Mouse (Mus musculus) heart, postnatal 0 days (tissue): ENCODE measurements around the gene Olfr170. TPM values are rescaled to one million over a fixed set of nuclear protein-coding genes. Genes with fewer than 3 reads are reported as not detected.
"Not testable (repeated sequence)": the region's sequence is repeated elsewhere in the genome, so short reads cannot be mapped to it uniquely, and the experiment has no call there.

Experiments
- ATAC-seq: fragments of 200-750 bp; cut with Nextera tagmentation; 2 replicates; pipeline ENCODE4 v1.8.0; 2017; ENCODE audit warnings: low read depth, moderate number of reproducible peaks, moderate library complexity; ENCODE audit not compliant: insufficient read depth
- DNase-seq: peaks from one replicate; pipeline ENCODE4 v3.0.0-alpha.2; 2016; ENCODE audit warnings: low spot score
- H3K27ac ChIP-seq: fragments of 300-500 bp; sonication (generic); 2 replicates; pipeline ENCODE4 v1.5.1; 2014; ENCODE audit warnings: low read depth, mild to moderate bottlenecking
- H3K27me3 ChIP-seq: fragments of 300-500 bp; sonication (generic); 2 replicates; pipeline ENCODE4 v1.6.1; 2014; ENCODE audit warnings: low read length, mixed read lengths; ENCODE audit not compliant: control insufficient read depth, insufficient read depth
- H3K36me3 ChIP-seq: fragments of 300-500 bp; sonication (generic); replicated peaks from 2 replicates; pipeline ENCODE4 v1.6.1; 2014; ENCODE audit warnings: low read length, mixed read lengths; ENCODE audit not compliant: control insufficient read depth, insufficient read depth
- H3K4me1 ChIP-seq: fragments of 300-500 bp; sonication (generic); 2 replicates; pipeline ENCODE4 v1.6.1; 2014; ENCODE audit warnings: antibody characterized with exemption; ENCODE audit not compliant: control insufficient read depth, insufficient read depth
- H3K4me2 ChIP-seq: fragments of 300-500 bp; sonication (generic); 2 replicates; pipeline ENCODE4 v1.6.1; 2014; ENCODE audit warnings: low read depth, mild to moderate bottlenecking, low read length, moderate library complexity
- H3K4me3 ChIP-seq: fragments of 300-500 bp; sonication (generic); 2 replicates; pipeline ENCODE4 v1.5.1; 2014; ENCODE audit warnings: low read depth, low read length
- H3K9ac ChIP-seq: fragments of 300-500 bp; sonication (generic); replicated peaks from 2 replicates; pipeline ENCODE4 v1.6.1; 2014; ENCODE audit warnings: low read depth, low read length, mixed read lengths
- H3K9me3 ChIP-seq: fragments of 300-500 bp; sonication (generic); replicated peaks from 2 replicates; pipeline ENCODE4 v1.6.1; 2016; ENCODE audit warnings: low read length; ENCODE audit not compliant: control insufficient read depth
- CTCF ChIP-seq: IDR thresholded peaks from 2 replicates; pipeline ENCODE4 v1.5.1; 2016; ENCODE audit warnings: antibody characterized with exemption, control low read depth, low read depth
- EP300 ChIP-seq: IDR thresholded peaks from 2 replicates; pipeline ENCODE4 v1.6.1; 2016; ENCODE audit warnings: antibody characterized with exemption, low read depth
- WGBS: fragments of 180-500 bp; shearing (Covaris S2); extraction: QIAGEN DNeasy Blood & Tissue Kit; methylation state at CpG from one replicate; pipeline ENCODE4 v1.1.7; 2014; 5-methylcytosine and 5-hydroxymethylcytosine counted together
- polyA plus RNA-seq: library from polyadenylated mRNA; unstranded; fragments of >200 nt; fragmentation: Nextera tagmentation; extraction: Ambion mirVana; gene quantifications from 2 replicates; pipeline ENCODE4 v1.2.1, GENCODE M21; 2015
- total RNA-seq: library from RNA; depleted of rRNA; stranded (reverse); fragments of >200 nt; gene quantifications from 2 replicates; pipeline ENCODE4 v1.2.3, GENCODE M21; 2014; ENCODE audit warnings: low replicate concordance; rRNA removed

Olfr170 gene
- not detected in 2 replicates for total RNA-seq
- polyA plus RNA-seq = not detected in 2 replicates

GRCm38 (mm10) chr16:19611782-19612181, at the start of gene Olfr170:
Gene Olfr170 (minus strand): TSS chr16:19611882.
- H3K27ac ChIP-seq, H3K9me3 ChIP-seq, DNase-seq, H3K27me3 ChIP-seq, H3K4me1 ChIP-seq, H3K36me3 ChIP-seq, ATAC-seq, H3K9ac ChIP-seq, H3K4me2 ChIP-seq, H3K4me3 ChIP-seq: not testable (repeated sequence)
- 62% methylated on average over 2 of the region's 2 CpGs for WGBS

- Histone ChIP-seq H3K9me3 (no peaks in the 10 kb centered on the region), H3K9ac (no peak within 1 kb of the TSS), H3K4me2 (no peak within 1 kb of the TSS), H3K4me3 (no peak within 1 kb of the TSS), H3K4me1 (no peaks in the 10 kb centered on the region), H3K27me3 (no peaks in the 10 kb centered on the region), H3K36me3 (no peaks in the 10 kb centered on the region), H3K27ac (no peak within 1 kb of the TSS)
- DNase-seq = no peak
- ATAC-seq = no peak
- TF ChIP-seq EP300 = no peak
- no peak for TF ChIP-seq CTCF
- WGBS = 70% methylated on average over 1 of the region's 1 CpGs
These were observed 18.1 kb upstream of the Olfr170 start, which contains the start of gene Olfr171 for GRCm38 (mm10) chr16:19629816-19630215. Gene Olfr171 (minus strand): TSS chr16:19629916.

- no peaks in the 10 kb centered on the region for H3K9me3 ChIP-seq
- no peak for ATAC-seq
- no peak for DNase-seq
- no peaks in the 10 kb centered on the region for H3K36me3 ChIP-seq
- H3K9ac ChIP-seq = no peak overlapping the region
- H3K4me1 ChIP-seq = no peaks in the 10 kb centered on the region
- WGBS = 38% methylated on average over 2 of the region's 2 CpGs
- no peak overlapping the region for H3K4me2 ChIP-seq
- no peaks in the 10 kb centered on the region for H3K27me3 ChIP-seq
- no peak overlapping the region for H3K27ac ChIP-seq
- no peak for TF ChIP-seq CTCF
- no peak for TF ChIP-seq EP300
- H3K4me3 ChIP-seq = no peak overlapping the region
These were observed 8.5 kb downstream of the Olfr170 start for GRCm38 (mm10) chr16:19603166-19603565.

DNA sequence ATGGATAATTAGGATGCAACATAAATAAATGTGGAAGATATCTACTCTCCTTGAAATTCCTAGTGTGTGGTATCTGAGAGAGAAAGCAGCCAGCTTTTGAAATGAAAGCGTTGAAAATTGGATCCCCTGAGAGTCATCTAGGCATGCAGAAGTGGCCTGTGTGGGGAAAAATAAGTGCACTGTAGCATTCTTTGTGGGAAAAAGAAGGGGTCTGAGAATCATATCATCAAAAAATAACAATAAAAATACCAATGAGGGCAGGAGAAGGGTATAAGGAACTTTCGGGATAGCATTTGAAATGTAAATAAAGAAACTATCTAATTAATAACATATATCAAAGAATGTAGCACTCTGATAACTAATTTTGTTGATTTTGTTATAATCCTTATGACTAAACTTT, 40.0 kb downstream of the Olfr170 start, which contains the start of gene Olfr169:
Olfr169 (minus strand) TSS at position 101 of the 400 bp plus-strand sequence.
- not testable (repeated sequence) for H3K9me3 ChIP-seq, H3K4me1 ChIP-seq, H3K4me2 ChIP-seq, H3K27ac ChIP-seq, H3K27me3 ChIP-seq, H3K4me3 ChIP-seq, ATAC-seq, H3K36me3 ChIP-seq, H3K9ac ChIP-seq, DNase-seq
- WGBS = 76% methylated on average over 2 of the region's 2 CpGs

Other genes with a start within 250 kb of the Olfr170 start
- not detected in 2 replicates for gene Olfr165, start 188.7 kb downstream of the Olfr170 start, total RNA-seq
- not detected in 2 replicates for gene Olfr165, start 188.7 kb downstream of the Olfr170 start, polyA plus RNA-seq
- not detected in 2 replicates for gene Olfr166, start 128.2 kb downstream of the Olfr170 start, total RNA-seq
- gene Olfr166, start 128.2 kb downstream of the Olfr170 start, polyA plus RNA-seq = not detected in 2 replicates
- gene Olfr167, start 89.6 kb downstream of the Olfr170 start, total RNA-seq = not detected in 2 replicates
- not detected in 2 replicates for gene Olfr167, start 89.6 kb downstream of the Olfr170 start, polyA plus RNA-seq
- not detected in 2 replicates for gene Olfr168, start 76.3 kb downstream of the Olfr170 start, total RNA-seq
- gene Olfr168, start 76.3 kb downstream of the Olfr170 start, polyA plus RNA-seq = not detected in 2 replicates
- gene Olfr169, start 40.1 kb downstream of the Olfr170 start, total RNA-seq = not detected in 2 replicates
- not detected in 2 replicates for gene Olfr169, start 40.1 kb downstream of the Olfr170 start, polyA plus RNA-seq
- not detected in 2 replicates for gene Olfr171, start 18.0 kb upstream of the Olfr170 start, total RNA-seq
- not detected in 2 replicates for gene Olfr171, start 18.0 kb upstream of the Olfr170 start, polyA plus RNA-seq
- not detected in 2 replicates for gene Lamp3, start 94.5 kb upstream of the Olfr170 start, total RNA-seq
- gene Lamp3, start 94.5 kb upstream of the Olfr170 start, polyA plus RNA-seq = 0.04 and 0.08 TPM in 2 replicates
- 11.4 and 13.4 TPM in 2 replicates for gene B3gnt5, start 148.3 kb upstream of the Olfr170 start, total RNA-seq
- gene B3gnt5, start 148.3 kb upstream of the Olfr170 start, polyA plus RNA-seq = 2.8 and 4.5 TPM in 2 replicates